Mouse (Mus musculus) forebrain, embryonic 13.5 days (tissue): Measurements from ENCODE around the gene Fignl2. TPM values are rescaled to one million over a fixed set of nuclear protein-coding genes. Genes with fewer than 3 reads are reported as not detected.
A peak's percentile ranks its signal among the peaks of the same experiment; 100 is the strongest.

ENCODE experiments used
- ATAC-seq: fragments of 200-750 bp; cut with Nextera tagmentation; 2 replicates; pipeline ENCODE4 v1.8.0; 2017
- H3K27ac ChIP-seq: fragments of 300-500 bp; sonication (generic); 2 replicates; pipeline ENCODE4 v1.5.1; 2015; ENCODE audit warnings: inconsistent platforms, mild to moderate bottlenecking, moderate library complexity
- H3K27me3 ChIP-seq: fragments of 300-500 bp; sonication (generic); 2 replicates; pipeline ENCODE4 v1.6.1; 2015; ENCODE audit warnings: mild to moderate bottlenecking, inconsistent platforms
- H3K36me3 ChIP-seq: fragments of 300-500 bp; sonication (generic); 2 replicates; pipeline ENCODE4 v1.6.1; 2015; ENCODE audit warnings: mild to moderate bottlenecking, inconsistent platforms; ENCODE audit not compliant: poor library complexity, severe bottlenecking
- H3K4me1 ChIP-seq: fragments of 300-500 bp; sonication (generic); 2 replicates; pipeline ENCODE4 v1.6.1; 2015; ENCODE audit warnings: inconsistent platforms
- H3K4me2 ChIP-seq: fragments of 300-500 bp; sonication (generic); 2 replicates; pipeline ENCODE4 v1.6.1; 2015; ENCODE audit warnings: inconsistent platforms, mild to moderate bottlenecking, moderate library complexity
- H3K4me3 ChIP-seq: fragments of 300-500 bp; sonication (generic); 2 replicates; pipeline ENCODE4 v1.5.1; 2015; ENCODE audit warnings: mild to moderate bottlenecking, inconsistent platforms
- H3K9ac ChIP-seq: fragments of 300-500 bp; sonication (generic); 2 replicates; pipeline ENCODE4 v1.6.1; 2015; ENCODE audit warnings: mild to moderate bottlenecking, inconsistent platforms
- H3K9me3 ChIP-seq: fragments of 300-500 bp; sonication (generic); replicated peaks from 2 replicates; pipeline ENCODE4 v1.6.1; 2016; ENCODE audit warnings: inconsistent platforms
- WGBS: fragments of 180-500 bp; shearing (Covaris S2); methylation state at CpG from one replicate; pipeline ENCODE4 v1.1.7; 2015; 5-methylcytosine and 5-hydroxymethylcytosine counted together
- polyA plus RNA-seq: library from polyadenylated mRNA; unstranded; fragments of >200 nt; fragmentation: Nextera tagmentation; extraction: Ambion mirVana; gene quantifications from 2 replicates; pipeline ENCODE4 v1.2.1, GENCODE M21; 2015

Gene Fignl2
- polyA plus RNA-seq, 1 experiment from 2014 or later: not detected

DNA sequence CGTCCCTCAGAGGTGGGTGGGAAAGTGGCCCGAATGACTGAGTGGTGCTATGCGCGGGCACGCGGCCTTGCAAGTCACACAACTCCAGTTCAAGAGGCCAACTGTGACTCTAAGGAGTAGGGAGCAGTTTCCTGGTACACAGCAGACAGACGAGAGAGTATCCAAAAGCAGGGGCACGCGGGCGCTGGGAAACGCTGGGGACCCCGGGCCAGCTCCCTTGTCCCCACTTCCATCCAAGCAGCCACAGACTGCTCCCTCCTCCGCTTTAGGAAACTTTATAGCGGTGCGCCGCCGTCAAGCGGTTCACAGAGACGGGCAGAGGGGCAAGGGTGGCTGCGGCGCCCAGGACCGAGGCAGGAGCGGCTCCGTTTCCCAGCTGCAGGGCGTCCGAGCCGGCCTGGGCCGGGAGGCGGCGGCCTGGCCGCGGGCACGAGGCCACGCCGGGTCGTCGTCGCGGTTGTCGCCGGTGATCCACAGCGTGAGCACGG, 32.3 kb downstream of the Fignl2 start:
- Histone ChIP-seq H3K27me3 (peaks cover 83% of the 10 kb centered on the region), H3K36me3 (peaks cover 2% of the 10 kb centered on the region; the same call in 1 of the 2 replicates), H3K27ac (no peak overlapping the region), H3K9ac (peak overlapping the region; percentile 67), H3K4me2 (peak overlapping the region; percentile 98), H3K4me1 (peaks cover 17% of the 10 kb centered on the region), H3K4me3 (peak overlapping the region; percentile 53), H3K9me3 (no peaks in the 10 kb centered on the region)
- 2% methylated on average over 43 of the region's 43 CpGs for WGBS
- no peak for ATAC-seq

DNA sequence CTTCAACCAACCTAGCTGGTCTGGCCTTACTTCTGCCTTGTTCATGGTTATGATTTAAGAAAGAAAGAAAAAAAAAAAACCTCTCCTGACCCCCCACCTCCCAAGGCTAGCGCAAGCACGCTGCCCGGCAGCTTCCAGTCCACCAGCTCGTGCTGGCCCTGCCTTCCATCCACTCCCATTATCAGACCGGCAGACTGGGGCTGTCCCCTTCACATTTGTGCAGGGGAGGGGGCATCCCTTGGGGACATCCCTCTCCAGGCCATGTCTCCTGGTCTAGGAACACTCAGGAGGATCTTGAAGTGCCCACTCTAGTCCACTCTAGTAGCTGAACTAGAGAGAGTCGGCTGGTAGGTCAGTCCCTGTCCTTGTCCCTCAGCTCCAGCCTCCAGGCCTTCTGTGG, 33.8 kb downstream of the Fignl2 start:
- WGBS: 39% methylated on average over 6 of the region's 6 CpGs
- Histone ChIP-seq H3K4me1 (peaks cover 17% of the 10 kb centered on the region), H3K9me3 (no peaks in the 10 kb centered on the region), H3K9ac (no peak overlapping the region), H3K4me3 (no peak overlapping the region), H3K27ac (no peak overlapping the region), H3K27me3 (peaks cover 83% of the 10 kb centered on the region), H3K4me2 (no peak overlapping the region), H3K36me3 (peaks cover 18% of the 10 kb centered on the region)
- no peak for ATAC-seq

DNA sequence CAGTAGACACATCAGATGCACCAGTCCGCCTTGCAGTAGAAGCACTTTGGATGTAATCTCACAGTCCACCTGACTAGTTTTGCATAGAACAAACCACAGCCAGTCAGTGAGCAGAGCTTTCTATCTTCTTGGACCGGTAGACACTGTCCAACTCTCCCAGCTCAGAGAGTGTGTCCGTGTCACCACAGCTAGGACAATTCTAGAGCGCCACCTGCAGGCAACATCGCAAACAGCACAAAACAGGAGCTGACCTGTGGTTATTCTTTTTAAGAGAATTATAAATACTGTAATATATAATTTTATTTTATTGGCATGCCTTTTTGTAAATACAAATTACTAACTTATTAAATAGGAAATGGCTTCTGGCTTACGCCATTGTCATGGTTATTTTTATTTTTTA, 35.8 kb downstream of the Fignl2 start:
- no peak overlapping the region for H3K27ac ChIP-seq
- ATAC-seq: no peak
- peaks cover 74% of the 10 kb centered on the region for H3K27me3 ChIP-seq
- peaks cover 22% of the 10 kb centered on the region for H3K36me3 ChIP-seq
- no peak overlapping the region for H3K4me3 ChIP-seq
- 28% methylated on average over 6 of the region's 6 CpGs for WGBS
- no peaks in the 10 kb centered on the region for H3K9me3 ChIP-seq
- no peak overlapping the region for H3K4me2 ChIP-seq
- no peak overlapping the region for H3K9ac ChIP-seq
- H3K4me1 ChIP-seq: peaks cover 17% of the 10 kb centered on the region

DNA sequence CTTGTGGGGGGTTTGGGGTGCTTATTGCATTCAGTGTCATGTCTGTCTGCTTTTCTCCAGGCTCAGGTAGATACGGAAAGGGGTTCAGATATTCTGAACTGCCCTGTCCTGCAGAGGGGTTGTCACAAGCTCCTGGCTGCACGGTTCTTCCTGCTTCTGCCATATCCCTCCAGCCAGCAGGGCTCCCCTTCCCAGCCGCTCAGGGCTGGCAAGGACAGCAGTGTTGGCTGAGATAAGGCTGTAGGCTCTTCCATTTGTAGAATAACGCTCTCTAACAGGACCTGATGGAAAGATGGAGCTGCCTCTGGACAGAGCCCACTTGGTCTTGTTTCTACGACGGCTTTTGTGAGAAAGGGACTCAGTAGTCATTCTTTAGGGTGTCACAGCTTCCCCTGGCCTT, 36.4 kb downstream of the Fignl2 start:
- H3K27me3 ChIP-seq: peaks cover 68% of the 10 kb centered on the region

DNA sequence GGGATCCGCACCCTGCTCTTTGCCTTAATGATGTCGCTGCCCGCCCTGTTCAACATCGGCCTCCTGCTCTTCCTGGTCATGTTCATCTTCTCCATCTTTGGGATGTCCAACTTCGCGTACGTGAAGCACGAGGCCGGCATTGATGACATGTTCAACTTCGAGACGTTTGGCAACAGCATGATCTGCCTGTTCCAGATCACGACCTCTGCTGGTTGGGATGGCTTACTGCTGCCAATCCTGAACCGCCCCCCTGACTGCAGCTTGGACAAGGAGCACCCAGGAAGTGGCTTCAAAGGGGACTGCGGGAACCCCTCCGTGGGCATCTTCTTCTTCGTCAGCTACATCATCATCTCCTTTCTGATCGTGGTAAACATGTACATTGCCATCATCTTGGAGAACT, 38.7 kb downstream of the Fignl2 start:
- no peaks in the 10 kb centered on the region for H3K9me3 ChIP-seq
- H3K9ac ChIP-seq: no peak overlapping the region
- H3K4me1 ChIP-seq: no peaks in the 10 kb centered on the region
- no peak overlapping the region for H3K4me3 ChIP-seq
- WGBS: 54% methylated on average over 17 of the region's 17 CpGs
- no peak overlapping the region for H3K4me2 ChIP-seq
- no peak for ATAC-seq
- peaks cover 44% of the 10 kb centered on the region for H3K36me3 ChIP-seq
- no peak overlapping the region for H3K27ac ChIP-seq
- peaks cover 45% of the 10 kb centered on the region for H3K27me3 ChIP-seq

More for the DNA sequence above, 36.4 kb downstream of the Fignl2 start:
- no peak for ATAC-seq
- Histone ChIP-seq H3K9me3 (no peaks in the 10 kb centered on the region), H3K4me3 (no peak overlapping the region), H3K4me1 (peaks cover 12% of the 10 kb centered on the region), H3K36me3 (peaks cover 27% of the 10 kb centered on the region), H3K27ac (no peak overlapping the region), H3K4me2 (no peak overlapping the region), H3K9ac (no peak overlapping the region)
- 68% methylated on average over 6 of the region's 6 CpGs for WGBS

DNA sequence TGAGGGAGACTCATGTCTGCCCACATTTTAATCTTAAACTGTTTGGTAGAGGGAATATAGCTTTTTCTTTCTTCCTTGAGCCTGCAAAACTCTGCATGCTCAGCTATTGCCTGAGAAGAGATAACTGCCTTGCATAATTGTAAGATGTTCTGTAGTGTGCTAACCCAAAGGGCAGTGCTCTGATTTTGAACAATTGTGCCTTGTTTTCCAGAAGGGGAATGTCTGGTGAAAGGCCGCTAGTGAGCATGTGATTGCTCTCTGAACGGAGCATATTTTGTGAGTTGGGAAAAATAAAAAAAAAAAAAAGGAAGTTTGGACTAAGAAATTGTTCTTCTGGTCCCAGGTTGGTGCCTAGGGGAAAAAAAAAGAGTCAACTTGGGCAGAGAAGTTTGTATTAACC, 49.4 kb downstream of the Fignl2 start:
- no peak overlapping the region for H3K27ac ChIP-seq
- H3K4me1 ChIP-seq: peaks cover 4% of the 10 kb centered on the region; the same call in 1 of the 2 replicates
- no peaks in the 10 kb centered on the region for H3K9me3 ChIP-seq
- no peak for ATAC-seq
- 61% methylated on average over 2 of the region's 2 CpGs for WGBS
- peaks cover 20% of the 10 kb centered on the region for H3K36me3 ChIP-seq
- no peak overlapping the region for H3K9ac ChIP-seq
- no peak overlapping the region for H3K4me3 ChIP-seq
- H3K27me3 ChIP-seq: no peaks in the 10 kb centered on the region
- no peak overlapping the region for H3K4me2 ChIP-seq

DNA sequence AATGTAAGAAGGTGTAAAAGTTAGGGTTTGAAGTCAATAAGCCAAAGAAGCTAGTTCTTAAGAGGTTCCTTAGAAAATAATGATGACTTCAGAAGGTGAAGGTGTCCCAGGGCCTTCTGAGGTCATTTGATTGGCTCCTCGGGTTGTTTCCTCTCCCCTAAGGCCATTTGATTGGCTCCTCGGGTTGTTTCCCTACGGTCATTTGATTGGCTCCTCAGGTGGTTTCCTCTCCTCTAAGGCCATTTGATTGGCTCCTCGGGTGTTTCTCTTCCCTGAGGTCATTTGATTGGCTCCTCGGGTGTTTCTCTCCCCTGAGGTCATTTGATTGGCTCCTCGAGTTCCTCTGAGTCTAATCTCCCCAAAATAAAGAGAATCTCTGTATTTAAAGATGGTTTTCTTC, 67.0 kb downstream of the Fignl2 start:
- peaks cover 10% of the 10 kb centered on the region; the same call in 1 of the 2 replicates for H3K4me1 ChIP-seq
- 86% methylated on average over 6 of the region's 6 CpGs for WGBS
- no peak overlapping the region for H3K4me2 ChIP-seq
- H3K9ac ChIP-seq: no peak overlapping the region
- no peak overlapping the region for H3K4me3 ChIP-seq
- no peak overlapping the region for H3K27ac ChIP-seq
- no peaks in the 10 kb centered on the region for H3K27me3 ChIP-seq
- H3K36me3 ChIP-seq: peaks cover 27% of the 10 kb centered on the region
- no peaks in the 10 kb centered on the region for H3K9me3 ChIP-seq
- no peak for ATAC-seq

DNA sequence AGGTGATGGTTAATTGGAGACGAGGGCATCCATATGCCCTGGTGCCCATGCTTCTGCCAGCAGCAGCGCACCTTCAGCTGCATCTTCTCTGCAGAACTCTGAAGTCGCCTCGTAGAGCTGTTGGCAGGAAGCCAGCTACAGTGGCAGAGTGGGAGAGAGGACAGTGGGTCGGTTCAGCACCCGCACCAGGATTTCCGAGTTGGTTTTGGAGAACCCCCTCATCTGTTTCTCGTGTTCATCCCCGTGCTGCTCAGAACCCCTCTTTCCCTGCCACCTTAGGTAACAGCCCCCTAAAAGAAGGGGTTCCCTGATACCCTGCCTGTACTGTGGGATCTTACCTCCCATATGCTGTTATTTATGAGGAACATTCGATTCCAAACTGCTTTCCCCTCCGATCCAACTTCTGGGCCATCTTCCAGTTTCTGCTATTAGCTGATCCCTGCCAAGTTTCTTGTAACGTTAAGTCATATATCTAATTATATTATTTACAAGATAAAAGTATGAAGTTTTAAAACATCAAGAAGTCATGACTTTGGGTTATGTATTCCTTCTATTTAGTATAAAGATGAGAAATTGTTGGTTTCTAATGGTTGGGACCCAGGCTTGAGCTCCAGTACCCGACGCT, 69.9 kb downstream of the Fignl2 start:
- H3K4me1 ChIP-seq: peaks cover 15% of the 10 kb centered on the region; the same call in 1 of the 2 replicates
- no peak for ATAC-seq
- no peak overlapping the region for H3K4me3 ChIP-seq
- peaks cover 7% of the 10 kb centered on the region for H3K36me3 ChIP-seq
- no peak overlapping the region for H3K9ac ChIP-seq
- 82% methylated on average over 14 of the region's 14 CpGs for WGBS
- H3K27me3 ChIP-seq: no peaks in the 10 kb centered on the region
- no peak overlapping the region for H3K27ac ChIP-seq
- H3K4me2 ChIP-seq: no peak overlapping the region
- no peaks in the 10 kb centered on the region for H3K9me3 ChIP-seq

DNA sequence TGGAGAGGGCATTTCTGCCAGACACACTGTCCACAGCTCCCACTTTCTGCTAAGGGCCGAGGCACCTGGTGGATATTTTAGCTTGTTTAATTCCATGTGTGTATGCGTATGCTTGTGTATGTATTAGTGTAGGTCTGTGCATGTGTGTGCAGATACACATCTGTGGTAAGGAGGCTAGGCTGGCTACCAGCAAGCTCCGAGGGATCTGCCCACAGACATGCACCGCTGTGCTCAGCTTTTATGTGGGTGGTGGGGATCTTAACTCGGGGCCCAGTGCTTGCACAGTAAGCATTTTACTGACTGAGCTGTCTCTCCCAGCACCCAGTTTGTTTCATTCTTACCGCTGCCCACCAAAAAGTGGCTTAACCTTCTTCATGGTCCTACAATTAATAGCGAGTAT, 71.1 kb downstream of the Fignl2 start:
- H3K9ac ChIP-seq: no peak overlapping the region
- H3K9me3 ChIP-seq: no peaks in the 10 kb centered on the region
- H3K27ac ChIP-seq: no peak overlapping the region
- no peaks in the 10 kb centered on the region for H3K27me3 ChIP-seq
- 72% methylated on average over 7 of the region's 7 CpGs for WGBS
- peaks cover 15% of the 10 kb centered on the region; the same call in 1 of the 2 replicates for H3K4me1 ChIP-seq
- H3K36me3 ChIP-seq: peaks cover 9% of the 10 kb centered on the region
- ATAC-seq: no peak
- peak overlapping the region; percentile 61; the same call in 1 of the 2 replicates for H3K4me2 ChIP-seq
- H3K4me3 ChIP-seq: no peak overlapping the region

DNA sequence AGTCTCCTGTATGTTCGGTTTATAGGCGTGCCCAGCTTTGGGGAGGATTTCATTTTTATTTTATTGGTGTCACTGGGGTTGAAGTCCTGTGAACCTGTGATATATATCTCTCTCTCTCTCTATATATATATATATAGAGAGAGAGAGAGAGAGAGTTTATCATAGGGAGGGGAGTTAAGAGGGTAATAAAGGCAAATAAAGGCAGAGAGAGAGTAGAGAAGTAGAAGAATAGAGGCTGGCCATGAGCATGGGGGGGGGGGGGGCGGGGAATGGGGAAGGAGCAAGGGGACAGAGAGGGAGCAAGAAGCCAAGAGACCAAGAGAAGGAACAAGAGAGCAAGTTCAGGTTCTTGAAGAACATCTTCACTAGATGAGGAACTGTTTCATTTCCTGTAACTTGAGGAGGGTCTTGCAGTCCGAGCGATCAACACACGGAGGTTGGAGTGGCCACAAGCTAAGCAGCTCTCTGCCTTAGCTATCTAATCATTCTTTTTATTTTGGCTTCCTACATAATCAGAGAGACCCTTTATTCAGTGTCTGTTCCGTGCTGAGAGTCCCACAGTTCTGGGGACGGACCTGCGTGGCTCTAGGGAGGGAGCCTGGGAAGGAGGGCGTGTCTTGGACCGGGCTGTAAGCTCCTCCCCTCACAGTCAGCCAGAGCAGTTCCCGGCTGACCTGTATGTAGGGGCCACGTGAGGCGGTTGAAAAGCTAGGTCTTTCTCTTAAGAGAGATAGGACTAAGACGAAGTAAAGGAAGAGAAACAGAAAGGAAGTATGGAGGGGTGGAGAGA, 71.9 kb downstream of the Fignl2 start:
- H3K9ac ChIP-seq: peak overlapping the region; percentile 41; the same call in 1 of the 2 replicates
- 16% methylated on average over 14 of the region's 15 CpGs for WGBS

DNA sequence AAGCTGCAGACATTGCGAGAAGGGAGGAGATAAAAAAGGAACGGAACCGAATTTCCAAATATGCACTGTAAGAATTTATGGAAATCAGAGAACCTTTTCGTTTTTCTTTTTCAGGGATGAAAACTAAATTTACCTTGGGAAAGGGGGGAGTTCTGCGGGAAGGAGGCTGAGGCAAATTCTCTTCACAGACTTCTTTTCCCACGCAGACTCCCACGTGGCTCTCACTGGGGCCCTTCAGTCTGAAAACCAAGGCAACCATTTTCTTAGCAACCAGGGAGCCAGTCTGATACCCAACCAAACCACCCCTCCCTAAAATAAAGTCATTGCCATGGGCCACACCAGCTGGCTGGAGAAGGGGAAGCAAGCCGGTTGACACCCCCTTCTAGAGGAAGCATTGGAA, 72.7 kb downstream of the Fignl2 start:
- Histone ChIP-seq H3K9me3 (no peaks in the 10 kb centered on the region), H3K4me2 (no peak overlapping the region), H3K4me3 (no peak overlapping the region), H3K27ac (no peak overlapping the region), H3K27me3 (no peaks in the 10 kb centered on the region), H3K36me3 (peaks cover 8% of the 10 kb centered on the region), H3K9ac (no peak overlapping the region), H3K4me1 (peaks cover 15% of the 10 kb centered on the region; the same call in 1 of the 2 replicates)
- 83% methylated on average over 8 of the region's 8 CpGs for WGBS
- ATAC-seq: no peak

More for the DNA sequence above, 71.9 kb downstream of the Fignl2 start:
- Histone ChIP-seq H3K36me3 (peaks cover 12% of the 10 kb centered on the region), H3K4me1 (peaks cover 15% of the 10 kb centered on the region; the same call in 1 of the 2 replicates), H3K4me2 (peak overlapping the region; percentile 61), H3K4me3 (peak overlapping the region; percentile 34), H3K27ac (no peak overlapping the region), H3K9me3 (no peaks in the 10 kb centered on the region), H3K27me3 (no peaks in the 10 kb centered on the region)
- ATAC-seq: peak; percentile 81; the same call in 1 of the 2 replicates

DNA sequence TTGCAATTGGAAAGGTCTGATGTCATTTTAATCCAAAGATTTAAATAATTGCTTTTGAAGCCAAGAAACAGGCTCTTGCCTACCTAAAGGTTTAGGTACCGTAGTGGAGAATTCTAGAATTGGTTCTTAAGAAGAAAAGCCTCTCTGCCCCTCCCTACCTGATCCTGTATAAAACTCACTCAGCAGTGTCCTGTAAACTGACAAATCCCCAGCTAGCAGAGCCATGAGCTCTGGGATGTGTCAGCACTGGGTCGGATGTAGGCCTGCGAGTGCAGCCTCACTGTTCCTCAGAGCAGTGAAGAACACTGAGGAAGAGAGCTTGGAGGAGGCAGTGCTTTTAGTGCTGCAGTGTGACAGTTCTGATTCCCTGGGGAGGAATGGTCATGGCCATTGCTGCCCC, 73.8 kb downstream of the Fignl2 start:
- H3K27me3 ChIP-seq: no peaks in the 10 kb centered on the region
- H3K4me1 ChIP-seq: peaks cover 15% of the 10 kb centered on the region; the same call in 1 of the 2 replicates
- no peak for ATAC-seq
- no peak overlapping the region for H3K9ac ChIP-seq
- no peak overlapping the region for H3K4me3 ChIP-seq
- H3K36me3 ChIP-seq: peaks cover 8% of the 10 kb centered on the region
- H3K4me2 ChIP-seq: no peak overlapping the region
- no peaks in the 10 kb centered on the region for H3K9me3 ChIP-seq
- WGBS: 52% methylated on average over 3 of the region's 3 CpGs
- no peak overlapping the region for H3K27ac ChIP-seq
